Mouse (Mus musculus) MEL (cell line): ENCODE results near the gene Sf1. TPM values are rescaled to one million over a fixed set of nuclear protein-coding genes. Genes with fewer than 3 reads are reported as not detected.

Experiments used
- DNase-seq: peaks from one replicate; pipeline ENCODE4 v3.0.0; 2011; ENCODE audit warnings: low read depth, low spot score
- H3K27ac ChIP-seq: 2 replicates; pipeline ENCODE4 v1.5.1; 2012; ENCODE audit warnings: low read depth, mild to moderate bottlenecking, control low read depth, low read length, moderate library complexity; ENCODE audit not compliant: control insufficient read depth
- H3K27me3 ChIP-seq, 2 experiments: fragments of 150-350 bp in 1 of 2; sonication (generic) in 1 of 2; 2 replicates each; pipeline ENCODE4 v1.6.1; 2012; ENCODE audit warnings: low read length in 2 of 2, mild to moderate bottlenecking in 2 of 2, improper control_type of control experiment in 1 of 2, moderate library complexity in 1 of 2; ENCODE audit not compliant: insufficient read depth in 2 of 2, control insufficient read depth in 1 of 2
- H3K36me3 ChIP-seq, 2 experiments: 2 replicates each; pipeline ENCODE4 v1.6.1; 2012 to 2014; ENCODE audit warnings: low read length in 2 of 2, improper control_type of control experiment in 1 of 2, inconsistent platforms in 1 of 2, mild to moderate bottlenecking in 1 of 2; ENCODE audit not compliant: insufficient read depth in 2 of 2, control insufficient read depth in 1 of 2
- H3K4me1 ChIP-seq, 2 experiments: fragments of 150-350 bp in 1 of 2; sonication (generic) in 1 of 2; 2 replicates each; pipeline ENCODE4 v1.6.1; 2012; ENCODE audit warnings: low read length in 2 of 2, improper control_type of control experiment in 1 of 2, mild to moderate bottlenecking in 1 of 2; ENCODE audit not compliant: insufficient read depth in 2 of 2, control insufficient read depth in 1 of 2
- H3K4me3 ChIP-seq, 2 experiments: fragments of 150-350 bp in 1 of 2; sonication (generic) in 1 of 2; 2 replicates each; pipeline ENCODE4 v1.5.1; 2012; ENCODE audit warnings: low read depth in 2 of 2, low read length in 2 of 2, mild to moderate bottlenecking in 2 of 2, moderate library complexity in 2 of 2, control low read depth in 1 of 2, improper control_type of control experiment in 1 of 2; ENCODE audit not compliant: control insufficient read depth in 1 of 2, insufficient read depth in 1 of 2
- H3K79me2 ChIP-seq: 2 replicates; pipeline ENCODE4 v1.6.1; 2012; ENCODE audit warnings: mild to moderate bottlenecking, low read length, moderate library complexity; ENCODE audit not compliant: control insufficient read depth, poor library complexity, insufficient read depth
- H3K9ac ChIP-seq: 2 replicates; pipeline ENCODE4 v1.6.1; 2012; ENCODE audit warnings: low read depth, mild to moderate bottlenecking, control low read depth, low read length, moderate library complexity; ENCODE audit not compliant: control insufficient read depth, poor library complexity, severe bottlenecking
- H3K9me3 ChIP-seq: fragments of 150-350 bp; sonication (generic); replicated peaks from 2 replicates; pipeline ENCODE4 v1.6.1; 2012; ENCODE audit warnings: mild to moderate bottlenecking, low read length, improper control_type of control experiment, moderate library complexity; ENCODE audit not compliant: insufficient read depth
- CHD1 ChIP-seq: IDR thresholded peaks from 2 replicates; pipeline ENCODE4 v1.6.1; 2012; ENCODE audit warnings: low read depth, mild to moderate bottlenecking, inconsistent platforms, low read length, improper control_type of control experiment
- CHD2 ChIP-seq: IDR thresholded peaks from 2 replicates; pipeline ENCODE4 v1.6.1; 2011; ENCODE audit warnings: low read length, improper control_type of control experiment
- CTCF ChIP-seq, 3 experiments: IDR thresholded peaks in 2 of 3; conservative IDR thresholded peaks in 1 of 3; 2 replicates each; pipeline ENCODE4 v1.5.1; 2011 to 2012; ENCODE audit warnings: low read length in 3 of 3, low read depth in 2 of 3, mild to moderate bottlenecking in 2 of 3, improper control_type of control experiment in 1 of 3, inconsistent platforms in 1 of 3, mixed read lengths in 1 of 3, moderate library complexity in 1 of 3; ENCODE audit not compliant: control insufficient read depth in 1 of 3, insufficient read depth in 1 of 3, poor library complexity in 1 of 3, severe bottlenecking in 1 of 3
- E2F4 ChIP-seq: IDR thresholded peaks from 2 replicates; pipeline ENCODE4 v1.6.1; 2011; ENCODE audit warnings: low read depth, low read length, improper control_type of control experiment, borderline replicate concordance
- ELF1 ChIP-seq: IDR thresholded peaks from 2 replicates; pipeline ENCODE4 v1.6.1; 2014; ENCODE audit warnings: low read depth, mild to moderate bottlenecking, inconsistent platforms, low read length, improper control_type of control experiment, moderate library complexity
- EP300 ChIP-seq, 2 experiments: IDR thresholded peaks; 2 replicates each; pipeline ENCODE4 v1.6.1; 2011; ENCODE audit warnings: improper control_type of control experiment in 2 of 2, low read length in 2 of 2, low read depth in 1 of 2, mild to moderate bottlenecking in 1 of 2
- ETS1 ChIP-seq: IDR thresholded peaks from 2 replicates; pipeline ENCODE4 v1.6.1; 2012; ENCODE audit warnings: low read depth, mild to moderate bottlenecking, inconsistent platforms, low read length, improper control_type of control experiment, moderate library complexity
- GABPA ChIP-seq: IDR thresholded peaks from 2 replicates; pipeline ENCODE4 v1.6.1; 2012; ENCODE audit warnings: low read depth, mild to moderate bottlenecking, inconsistent platforms, low read length, improper control_type of control experiment, moderate library complexity
- GATA1 ChIP-seq: IDR thresholded peaks from 2 replicates; pipeline ENCODE4 v1.6.1; 2011; ENCODE audit warnings: low read depth, low read length, improper control_type of control experiment
- HCFC1 ChIP-seq: IDR thresholded peaks from 2 replicates; pipeline ENCODE4 v1.6.1; 2012; ENCODE audit warnings: low read depth, mild to moderate bottlenecking, inconsistent platforms, low read length, improper control_type of control experiment, moderate library complexity
- JUND ChIP-seq: IDR thresholded peaks from 2 replicates; pipeline ENCODE4 v1.6.1; 2011; ENCODE audit warnings: low read depth, mild to moderate bottlenecking, improper control_type of control experiment, low read length
- KAT2A ChIP-seq: conservative IDR thresholded peaks from 2 replicates; pipeline ENCODE4 v1.6.1; 2012; ENCODE audit warnings: low read depth, low read length, improper control_type of control experiment, inconsistent platforms
- MAZ ChIP-seq: IDR thresholded peaks from 2 replicates; pipeline ENCODE4 v1.6.1; 2012; ENCODE audit warnings: low read depth, mild to moderate bottlenecking, inconsistent platforms, low read length, improper control_type of control experiment
- MEF2A ChIP-seq: IDR thresholded peaks from 2 replicates; pipeline ENCODE4 v1.6.1; 2014; ENCODE audit warnings: low read depth, mild to moderate bottlenecking, inconsistent platforms, low read length, improper control_type of control experiment; ENCODE audit not compliant: poor library complexity, insufficient replicate concordance, severe bottlenecking; ENCODE audit errors: extremely low read depth
- MXI1 ChIP-seq: IDR thresholded peaks from 2 replicates; pipeline ENCODE4 v1.6.1; 2011; ENCODE audit warnings: mild to moderate bottlenecking, low read depth, low read length, improper control_type of control experiment
- MYB ChIP-seq: IDR thresholded peaks from 2 replicates; pipeline ENCODE4 v1.6.1; 2011; ENCODE audit warnings: mild to moderate bottlenecking, low read depth, low read length, improper control_type of control experiment
- NELFE ChIP-seq: IDR thresholded peaks from 2 replicates; pipeline ENCODE4 v1.6.1; 2011; ENCODE audit warnings: low read depth, low read length, improper control_type of control experiment
- NRF1 ChIP-seq: IDR thresholded peaks from 2 replicates; pipeline ENCODE4 v1.6.1; 2014; ENCODE audit warnings: low read depth, mild to moderate bottlenecking, inconsistent platforms, low read length, improper control_type of control experiment, moderate library complexity; ENCODE audit not compliant: poor library complexity, insufficient read depth, severe bottlenecking
- POLR2A ChIP-seq, 2 experiments: IDR thresholded peaks; 2 replicates each; pipeline ENCODE4 v1.6.1; 2011 to 2012; ENCODE audit warnings: low read length in 2 of 2, mild to moderate bottlenecking in 2 of 2, control low read depth in 1 of 2, improper control_type of control experiment in 1 of 2, low read depth in 1 of 2, moderate library complexity in 1 of 2; ENCODE audit not compliant: control insufficient read depth in 1 of 2, insufficient read depth in 1 of 2, poor library complexity in 1 of 2
- POLR2AphosphoS2 ChIP-seq: IDR thresholded peaks from 2 replicates; pipeline ENCODE4 v1.6.1; 2011; ENCODE audit warnings: low read length, improper control_type of control experiment
- POLR2AphosphoS5 ChIP-seq: IDR thresholded peaks from 2 replicates; pipeline ENCODE4 v1.6.1; 2012; ENCODE audit warnings: low read depth, borderline replicate concordance, mild to moderate bottlenecking, inconsistent platforms, low read length, moderate library complexity, mixed read lengths
- SIN3A ChIP-seq: IDR thresholded peaks from 2 replicates; pipeline ENCODE4 v1.6.1; 2012; ENCODE audit warnings: low read length, improper control_type of control experiment, inconsistent platforms
- TBP ChIP-seq: IDR thresholded peaks from 2 replicates; pipeline ENCODE4 v1.8.0; 2011; ENCODE audit warnings: low read depth, low read length, improper control_type of control experiment
- TCF12 ChIP-seq: IDR thresholded peaks from 2 replicates; pipeline ENCODE4 v1.6.1; 2014; ENCODE audit warnings: low read depth, mild to moderate bottlenecking, inconsistent platforms, low read length, improper control_type of control experiment, moderate library complexity
- UBTF ChIP-seq: IDR thresholded peaks from 2 replicates; pipeline ENCODE4 v1.6.1; 2012; ENCODE audit warnings: low read depth, mild to moderate bottlenecking, inconsistent platforms, low read length, improper control_type of control experiment, moderate library complexity, borderline replicate concordance; ENCODE audit not compliant: insufficient read depth
- USF1 ChIP-seq: IDR thresholded peaks from 2 replicates; pipeline ENCODE4 v1.6.1; 2014; ENCODE audit warnings: low read depth, mild to moderate bottlenecking, inconsistent platforms, low read length, improper control_type of control experiment, moderate library complexity
- ZC3H11A ChIP-seq: IDR thresholded peaks from 2 replicates; pipeline ENCODE4 v1.6.1; 2012; ENCODE audit warnings: low read depth, mild to moderate bottlenecking, inconsistent platforms, low read length, improper control_type of control experiment
- ZMIZ1 ChIP-seq: IDR thresholded peaks from 2 replicates; pipeline ENCODE4 v1.6.1; 2012; ENCODE audit warnings: low read depth, mild to moderate bottlenecking, inconsistent platforms, low read length, improper control_type of control experiment, moderate library complexity
- polyA plus RNA-seq, 2 experiments: library from polyadenylated mRNA; stranded (reverse) in 1 of 2; unstranded in 1 of 2; fragments of >175 nt in 1 of 2; fragments of >200 nt in 1 of 2; gene quantifications; 2 replicates each; pipeline versions ENCODE4 v1.2.1 to v1.2.4; 2012; ENCODE audit warnings: low replicate concordance in 2 of 2, low read depth in 1 of 2; ENCODE audit not compliant: insufficient read length in 2 of 2, insufficient read depth in 1 of 2, missing spikeins in 1 of 2
- total RNA-seq: library from RNA; depleted of rRNA; stranded (reverse); fragments of 300-350 nt; gene quantifications from 2 replicates; pipeline ENCODE4 v1.2.3, GENCODE M21; 2012

The Sf1 gene
- total and polyA plus RNA-seq, 3 experiments = 65.7 to 245 (median 211) TPM

DNA sequence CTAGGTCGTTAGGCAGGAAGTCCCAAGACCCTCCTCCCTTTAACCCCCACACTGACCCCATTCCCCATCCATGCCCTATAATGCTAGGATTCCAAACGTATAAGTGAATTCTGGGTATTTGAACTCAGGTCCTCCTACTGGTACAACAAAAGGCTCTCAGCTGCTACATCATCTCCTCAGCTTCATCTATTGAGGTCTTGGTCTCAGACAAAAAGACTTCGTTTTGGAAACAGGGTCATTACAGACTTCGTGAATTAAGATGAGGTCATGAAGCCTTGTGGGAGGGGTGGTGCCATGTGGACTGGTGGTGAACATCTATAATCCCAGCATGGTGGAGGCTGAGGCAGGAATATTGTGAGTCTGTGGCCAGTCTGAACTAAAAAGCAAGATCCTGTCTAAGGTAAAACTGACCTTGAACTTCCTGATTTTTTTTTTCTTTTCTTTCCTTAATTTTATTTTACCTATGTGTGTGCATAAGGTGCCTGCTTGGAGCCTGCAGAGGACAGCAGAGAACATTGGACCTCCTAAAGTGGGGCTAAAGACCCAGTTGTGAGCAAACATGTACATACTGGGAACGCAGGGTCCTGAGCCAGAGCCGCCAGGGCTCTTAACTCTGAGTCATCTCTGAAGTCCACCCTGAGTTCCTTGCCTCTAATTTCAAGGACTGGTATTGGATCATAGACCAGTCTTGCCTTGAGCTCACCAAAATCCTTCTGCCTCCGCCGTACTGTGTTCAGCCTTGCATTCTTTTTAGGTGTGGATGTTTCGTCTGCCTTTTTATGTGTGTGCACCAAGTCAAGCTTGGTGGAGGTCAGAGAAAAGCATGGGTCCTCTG is 29.5 kb upstream of the Sf1 start (continued):
- TF ChIP-seq KAT2A (no peak), CHD1 (0 out of 2 replicates have a peak, but pooled peaks have one; percentile 71)

- DNase-seq = peak; percentile 98
- Histone ChIP-seq H3K9me3 (no peaks in the 10 kb centered on the region), H3K27ac (peak within 1 kb of the TSS; percentile 74), H3K36me3 (peaks cover 0 to 11% of the 10 kb centered on the region in 2 experiments; a peak in 2 of 4 replicates)
- peak; percentile 69 for TF ChIP-seq ELF1
- TF ChIP-seq TCF12 = peak; percentile 42; the same call in 1 of the 2 replicates
- no peak for TF ChIP-seq MYB
- TF ChIP-seq POLR2AphosphoS5 = peak; percentile 35; the same call in 1 of the 2 replicates
- peak; percentile 69 for TF ChIP-seq USF1
- peak; percentile 62; the same call in 1 of the 2 replicates for TF ChIP-seq E2F4
- TF ChIP-seq SIN3A = peak; percentile 89
- peak; percentile 56; the same call in 1 of the 2 replicates for TF ChIP-seq MAZ
- TF ChIP-seq EP300 (IDR thresholded peaks at IDR 0.05; ENCODE audit: low read depth in 1 of 2, low read length in 2 of 2) = no peak
- no peak for TF ChIP-seq UBTF
- TF ChIP-seq POLR2A (IDR thresholded peaks at IDR 0.05; ENCODE audit: control insufficient read depth in 1 of 2, insufficient read depth in 1 of 2, low read depth in 1 of 2, low read length in 2 of 2, poor library complexity in 1 of 2) = peak; percentile 33 to 98; a peak in 3 of 4 replicates
- TF ChIP-seq ZC3H11A = no peak
- no peak for TF ChIP-seq MEF2A
- TF ChIP-seq CTCF (IDR thresholded peaks at IDR 0.05 in 2 of 3, conservative IDR thresholded peaks at IDR 0.05 in 1 of 3; ENCODE audit: control insufficient read depth in 1 of 3, insufficient read depth in 1 of 3, low read depth in 2 of 3, low read length in 3 of 3, poor library complexity in 1 of 3, severe bottlenecking in 1 of 3) = peak; percentile 5 to 44 (median 28); a peak in 3 of 6 replicates
- TF ChIP-seq CHD2 = no peak
- peak; percentile 80 for TF ChIP-seq ZMIZ1
- no peak; the same call in 1 of the 2 replicates for TF ChIP-seq ETS1
- TF ChIP-seq NRF1 = peak; percentile 37; the same call in 1 of the 2 replicates
- no peak for TF ChIP-seq GATA1
- TF ChIP-seq KAT2A = peak; percentile 88
- TF ChIP-seq JUND = no peak
- no peak for TF ChIP-seq GABPA
- peak; percentile 95 for TF ChIP-seq NELFE
- TF ChIP-seq HCFC1 = peak; percentile 99
- peak; percentile 71 for TF ChIP-seq MXI1
- TF ChIP-seq POLR2AphosphoS2 = peak; percentile 93
- TF ChIP-seq TBP = peak; percentile 91
- TF ChIP-seq, all 39 proteins: peak for 17
- Histone ChIP-seq H3K27me3 (no peaks in the 10 kb centered on the region), H3K79me2 (peaks cover 14% of the 10 kb centered on the region), H3K4me1 (peaks cover 3 to 15% of the 10 kb centered on the region in 2 experiments), H3K4me3 (peak within 1 kb of the TSS; percentile 57 to 72), H3K9ac (peak within 1 kb of the TSS; percentile 81)
Measured at GRCm38 (mm10) chr19:6334673-6335457, 28.6 kb upstream of the Sf1 start, which contains the start of gene Men1. Gene Men1 (plus strand): TSS chr19:6334979.
